Mouse (Mus musculus): ENCODE results near the gene Abcg4. TPM values are rescaled to one million over a fixed set of nuclear protein-coding genes. Genes with fewer than 3 reads are reported as not detected.
A peak's percentile ranks its signal among the peaks of the same experiment; 100 is the strongest.
"Not testable (repeated sequence)": the region's sequence is repeated elsewhere in the genome, so short reads cannot be mapped to it uniquely, and the experiment has no call there.

The Abcg4 gene
- total RNA-seq, 1 experiment from 2014 or later: 43.4 TPM

GRCm38 (mm10) chr9:44319887-44320798 is 31.7 kb upstream of the Abcg4 start, which contains the start of gene C2cd2l:
Gene C2cd2l, minus strand, starts transcription at chr9:44320285.
- peak; percentile 89 for DNase-seq

- peak; percentile 41 for DNase-seq
Measured at GRCm38 (mm10) chr9:44319105-44319886, 30.9 kb upstream of the Abcg4 start.

DNA sequence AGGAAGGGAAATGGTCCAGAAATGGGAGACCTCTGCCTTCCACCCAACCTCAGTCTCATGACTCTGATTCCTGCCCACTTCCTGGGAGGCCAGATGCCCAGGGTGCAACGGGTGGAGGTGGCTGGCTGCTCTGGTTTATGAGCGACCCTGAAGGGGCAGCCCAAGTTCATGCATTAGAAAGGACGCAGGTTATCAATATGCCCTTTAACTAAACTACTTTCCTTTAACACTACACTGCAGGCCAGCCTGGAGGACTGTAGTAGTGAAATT is 30.3 kb upstream of the Abcg4 start:
- DNase-seq: no peak

- DNase-seq: no peak
Measured at GRCm38 (mm10) chr9:44318076-44318825, 29.8 kb upstream of the Abcg4 start.

GRCm38 (mm10) chr9:44317452-44317851 is 29.0 kb upstream of the Abcg4 start:
- no peak for DNase-seq

DNA sequence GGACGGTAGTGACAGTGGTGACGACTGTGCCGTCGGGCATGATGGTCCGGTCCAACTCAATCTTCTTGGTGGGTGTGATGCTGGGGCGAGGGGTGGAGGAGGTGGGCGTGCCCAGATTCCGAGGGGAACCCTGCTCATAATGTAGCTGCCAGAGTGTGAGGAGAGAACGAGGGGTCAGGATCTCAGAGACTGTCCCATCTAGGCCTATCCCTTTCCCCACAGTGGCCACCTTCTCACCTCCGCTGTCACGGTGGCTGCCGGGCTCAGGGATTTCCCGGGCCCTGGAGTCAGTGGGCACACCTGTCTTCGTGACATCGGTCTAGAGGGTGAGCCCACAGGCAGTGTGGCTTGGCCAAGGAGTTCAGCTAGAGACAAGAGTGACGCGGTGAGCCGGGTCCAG is 26.5 kb upstream of the Abcg4 start:
- DNase-seq: no peak

- no peak for DNase-seq
Measured at GRCm38 (mm10) chr9:44314257-44314547, 25.8 kb upstream of the Abcg4 start.

- no peak for DNase-seq
Measured at GRCm38 (mm10) chr9:44313476-44314256, 25.3 kb upstream of the Abcg4 start.

DNA sequence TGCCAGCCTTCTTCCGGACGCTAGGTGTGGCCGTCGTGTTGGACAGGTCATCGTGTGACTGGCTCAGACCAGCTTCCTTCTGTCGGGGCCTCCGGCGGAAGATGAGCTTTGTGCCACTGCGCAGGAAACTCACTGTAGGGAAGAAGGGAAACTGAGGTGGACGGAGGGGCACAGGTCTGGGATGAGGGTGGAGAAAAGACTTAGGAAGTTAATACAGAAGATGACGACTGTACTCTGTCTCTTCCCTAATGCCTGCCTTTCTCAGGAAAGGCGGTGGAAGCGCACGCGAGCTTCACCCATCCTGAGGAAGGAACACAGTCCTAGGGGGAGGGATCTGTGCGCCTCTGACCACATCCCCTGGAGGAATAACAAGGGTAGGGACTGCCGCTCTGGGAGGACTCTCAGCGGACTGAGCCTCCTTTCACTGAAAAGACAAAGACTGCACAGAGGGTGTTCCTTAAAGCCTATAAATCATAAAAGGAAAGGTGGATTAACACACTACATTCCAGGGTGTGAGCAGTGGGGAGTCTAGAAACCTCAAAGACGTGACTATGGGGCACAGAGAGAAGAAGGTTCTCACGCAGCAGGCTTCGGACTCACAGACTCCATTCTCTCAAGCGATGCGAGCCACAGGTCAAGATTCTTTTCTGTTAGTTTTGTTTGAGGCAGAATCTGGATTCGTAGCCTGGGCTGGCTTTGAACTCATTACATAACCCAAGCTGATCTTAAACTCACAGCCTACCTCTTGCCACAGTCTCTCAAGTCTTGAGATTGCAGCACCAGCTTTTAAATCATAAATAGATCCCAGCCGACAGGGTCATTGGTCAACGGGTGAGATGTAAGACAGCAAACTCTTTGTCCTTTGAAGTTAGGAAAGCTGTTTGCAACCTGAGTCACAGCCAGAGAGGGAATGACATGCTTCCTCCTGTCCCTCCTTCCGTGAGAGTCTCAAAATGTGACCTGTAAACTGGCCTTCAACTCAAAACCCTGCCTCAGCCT is 23.0 kb upstream of the Abcg4 start:
- no peak for DNase-seq

- no peak for DNase-seq
Measured at GRCm38 (mm10) chr9:44310750-44311135, 22.3 kb upstream of the Abcg4 start.

DNA sequence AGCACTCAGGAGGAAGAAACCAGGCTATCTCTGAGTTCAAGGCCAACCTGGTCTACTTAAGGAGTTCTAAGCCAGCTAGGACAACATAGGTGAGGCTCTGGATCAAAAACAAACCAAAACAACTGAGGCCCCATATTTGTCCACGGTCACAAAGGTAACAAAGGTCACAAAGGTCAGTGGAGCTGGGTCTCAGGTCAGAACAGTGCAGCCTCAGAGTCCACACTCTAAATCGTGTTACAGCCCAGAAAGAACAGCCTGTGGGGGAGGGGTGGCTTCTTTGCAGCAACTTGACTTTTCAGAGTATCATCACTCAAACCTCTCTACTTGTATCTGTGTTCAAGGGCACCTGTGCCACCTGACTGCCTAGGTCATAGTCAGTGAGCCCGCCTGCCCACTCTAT is 21.3 kb upstream of the Abcg4 start:
- DNase-seq: no peak

DNA sequence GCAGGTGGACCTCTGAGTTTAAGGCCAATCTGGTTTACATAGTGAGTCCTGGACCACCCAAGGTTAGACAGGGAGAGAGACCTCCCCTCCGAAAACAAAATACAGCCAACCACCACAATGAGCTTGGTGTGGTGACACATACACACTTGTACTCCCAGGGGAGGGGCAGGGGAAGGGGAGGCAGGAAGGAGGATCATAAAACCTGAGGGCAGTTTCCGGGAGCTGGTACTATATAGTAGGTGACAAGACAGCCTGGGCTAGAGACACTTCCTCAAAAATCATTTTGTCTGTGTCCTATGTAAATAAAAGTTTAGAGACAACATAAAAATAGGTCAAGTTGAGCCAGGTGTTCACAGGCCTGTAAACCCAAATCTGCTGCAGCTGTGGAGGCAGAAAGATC is 18.8 kb upstream of the Abcg4 start:
- no peak for DNase-seq

GRCm38 (mm10) chr9:44306532-44306931 is 18.1 kb upstream of the Abcg4 start:
- DNase-seq: no peak

GRCm38 (mm10) chr9:44305466-44306079 is 17.2 kb upstream of the Abcg4 start, which contains the start of gene Hinfp:
Gene Hinfp, minus strand, starts transcription at chr9:44305671.
- DNase-seq: peak; percentile 96

- not testable (repeated sequence) for DNase-seq
Measured at GRCm38 (mm10) chr9:44300001-44300400, 11.6 kb upstream of the Abcg4 start.

GRCm38 (mm10) chr9:44292490-44292889 is 4.1 kb upstream of the Abcg4 start:
- peak; percentile 35 for DNase-seq

DNA sequence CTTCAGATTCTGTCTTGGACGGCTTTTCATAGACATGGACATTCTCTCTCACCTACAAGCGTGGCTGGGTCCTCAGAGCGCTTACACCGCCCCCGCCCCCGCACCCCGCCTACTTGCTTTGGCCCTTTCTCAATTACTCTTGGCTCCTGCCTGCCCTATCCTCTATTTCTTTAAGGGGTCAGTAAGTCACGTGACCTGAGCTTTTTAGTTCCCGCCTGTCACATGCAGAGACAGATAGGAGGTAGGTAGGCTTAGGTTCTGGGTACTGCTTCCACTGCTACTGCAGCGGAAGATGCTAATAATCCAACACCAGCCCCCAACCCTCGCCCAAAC is 510 bp upstream of the Abcg4 start:
- DNase-seq: no peak

DNA sequence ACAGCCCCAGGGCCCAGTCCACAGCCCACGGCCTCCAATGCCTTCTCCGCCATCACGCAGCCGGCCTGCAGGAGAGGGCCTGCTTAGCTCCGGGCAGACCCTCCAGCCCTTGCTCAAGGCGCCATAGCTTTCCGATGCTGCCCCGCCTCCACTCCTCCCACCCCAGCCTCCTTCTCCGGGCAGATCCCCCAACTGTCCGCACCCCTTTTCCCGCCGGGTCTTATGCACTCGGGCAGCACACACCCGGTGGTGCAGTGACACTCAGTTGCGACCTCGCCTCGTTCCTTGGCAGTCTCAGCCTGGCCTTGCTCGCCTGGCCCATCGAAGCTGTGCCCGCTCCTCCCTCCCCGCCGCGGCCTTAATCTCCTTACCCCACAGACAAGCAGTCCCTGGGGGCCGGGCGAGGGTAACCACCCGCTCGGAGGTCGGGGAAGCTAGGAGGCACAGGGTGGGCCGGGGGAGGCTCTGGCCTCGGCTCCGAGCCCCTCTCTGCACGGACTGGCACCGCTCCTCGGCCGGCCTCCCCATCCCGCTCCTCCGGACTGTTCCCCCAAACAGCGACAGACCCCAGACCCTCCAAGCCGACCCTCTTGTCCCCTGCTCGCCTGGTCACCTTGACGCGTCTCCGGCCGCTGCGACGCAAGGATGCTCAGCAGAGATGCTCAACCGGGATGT is 877 bp downstream of the Abcg4 start:
- DNase-seq: peak; percentile 58

- no peak for DNase-seq
Measured at GRCm38 (mm10) chr9:44287003-44287400, 1.4 kb downstream of the Abcg4 start.
